Mouse (Mus musculus) hindbrain, postnatal 0 days (tissue): Measurements from ENCODE around the gene Igdcc4. TPM values are rescaled to one million over a fixed set of nuclear protein-coding genes. Genes with fewer than 3 reads are reported as not detected.

ENCODE experiments used
- ATAC-seq: fragments of 200-750 bp; cut with Nextera tagmentation; 2 replicates; pipeline ENCODE4 v1.8.0; 2017; ENCODE audit warnings: mild to moderate bottlenecking, moderate TSS enrichment, moderate library complexity
- DNase-seq: peaks from one replicate; pipeline ENCODE4 v3.0.0-alpha.2; 2015; ENCODE audit warnings: low spot score
- H3K27ac ChIP-seq: fragments of 300-500 bp; sonication (generic); 2 replicates; pipeline ENCODE4 v1.5.1; 2014; ENCODE audit warnings: mild to moderate bottlenecking
- H3K27me3 ChIP-seq: fragments of 300-500 bp; sonication (generic); 2 replicates; pipeline ENCODE4 v1.6.1; 2014; ENCODE audit warnings: low read length, mixed read lengths; ENCODE audit not compliant: insufficient read depth
- H3K36me3 ChIP-seq: fragments of 300-500 bp; sonication (generic); 2 replicates; pipeline ENCODE4 v1.6.1; 2014; ENCODE audit warnings: low read length, mixed read lengths; ENCODE audit not compliant: insufficient read depth
- H3K4me1 ChIP-seq: fragments of 300-500 bp; sonication (generic); 2 replicates; pipeline ENCODE4 v1.6.1; 2014; ENCODE audit warnings: antibody characterized with exemption, low read length, mixed read lengths; ENCODE audit not compliant: insufficient read depth
- H3K4me2 ChIP-seq: fragments of 300-500 bp; sonication (generic); 2 replicates; pipeline ENCODE4 v1.6.1; 2014; ENCODE audit warnings: low read depth, mild to moderate bottlenecking, low read length, moderate library complexity, mixed read lengths
- H3K4me3 ChIP-seq: fragments of 300-500 bp; sonication (generic); 2 replicates; pipeline ENCODE4 v1.5.1; 2014; ENCODE audit warnings: low read length
- H3K9ac ChIP-seq: fragments of 300-500 bp; sonication (generic); replicated peaks from 2 replicates; pipeline ENCODE4 v1.6.1; 2014; ENCODE audit warnings: mild to moderate bottlenecking, low read length, moderate library complexity, mixed read lengths
- H3K9me3 ChIP-seq: fragments of 300-500 bp; sonication (generic); 2 replicates; pipeline ENCODE4 v1.6.1; 2016; ENCODE audit warnings: low read length, mixed read lengths
- CTCF ChIP-seq: IDR thresholded peaks from 2 replicates; pipeline ENCODE4 v1.5.1; 2016; ENCODE audit warnings: antibody characterized with exemption, control low read depth, low read depth
- WGBS: fragments of 180-500 bp; shearing (Covaris S2); extraction: QIAGEN DNeasy Blood & Tissue Kit; methylation state at CpG from one replicate; pipeline ENCODE4 v1.1.7; 2014; 5-methylcytosine and 5-hydroxymethylcytosine counted together
- polyA plus RNA-seq: library from polyadenylated mRNA; unstranded; fragments of >200 nt; fragmentation: Nextera tagmentation; extraction: Ambion mirVana; gene quantifications from 2 replicates; pipeline ENCODE4 v1.2.1, GENCODE M21; 2015
- total RNA-seq: library from RNA; depleted of rRNA; stranded (reverse); fragments of >200 nt; gene quantifications from 2 replicates; pipeline ENCODE4 v1.2.3, GENCODE M21; 2014

The Igdcc4 gene
- total and polyA plus RNA-seq, 2 experiments from 2014 or later, result 12.2 to 56.8 TPM

DNA sequence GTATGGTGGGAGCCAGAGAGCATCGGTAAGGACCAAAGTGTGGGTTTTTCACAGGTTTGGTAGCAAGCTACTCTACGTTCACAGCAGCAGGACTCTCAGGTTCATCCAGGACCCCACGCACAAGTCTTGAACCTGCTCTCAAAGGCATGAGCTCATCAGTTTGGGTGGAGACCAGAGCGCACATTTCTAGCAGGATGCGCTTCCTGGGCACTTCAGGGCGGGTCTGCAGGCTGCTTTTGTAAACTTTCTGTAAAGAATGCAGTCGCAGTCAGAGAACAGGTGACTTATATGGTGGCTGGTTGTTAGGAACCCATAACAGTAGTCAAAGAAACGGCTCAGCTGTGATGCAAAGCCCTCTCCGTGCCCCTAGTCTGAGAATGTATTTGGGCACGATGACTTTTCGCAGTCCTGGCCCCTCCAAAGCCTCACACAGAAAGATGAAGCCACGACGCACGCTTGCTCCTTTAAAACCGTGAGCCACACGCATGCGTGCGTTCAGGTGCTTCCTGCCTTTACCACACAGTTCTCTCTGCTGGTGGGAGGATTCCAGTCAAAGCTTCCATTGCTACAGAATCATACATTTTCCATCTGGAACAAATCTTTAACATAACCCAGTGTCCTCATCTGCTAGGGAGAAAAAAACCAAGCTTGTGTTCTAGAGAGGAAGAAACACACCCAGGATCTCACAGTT lies 18.1 kb upstream of the Igdcc4 start:
- Histone ChIP-seq H3K36me3 (peaks cover 37% of the 10 kb centered on the region), H3K27me3 (no peaks in the 10 kb centered on the region), H3K4me3 (no peak overlapping the region), H3K27ac (no peak overlapping the region), H3K9ac (no peak overlapping the region), H3K9me3 (no peaks in the 10 kb centered on the region), H3K4me1 (no peaks in the 10 kb centered on the region), H3K4me2 (no peak overlapping the region)
- ATAC-seq (no peak), DNase-seq (no peak)
- WGBS, result 95% methylated on average over 18 of the region's 18 CpGs
- TF ChIP-seq CTCF, result no peak

- 87% methylated on average over 7 of the region's 7 CpGs for WGBS
- Histone ChIP-seq H3K9ac (no peak overlapping the region), H3K4me2 (no peak overlapping the region), H3K27me3 (no peaks in the 10 kb centered on the region), H3K4me1 (no peaks in the 10 kb centered on the region), H3K36me3 (peaks cover 27% of the 10 kb centered on the region; the same call in 1 of the 2 replicates), H3K27ac (no peak overlapping the region), H3K9me3 (no peaks in the 10 kb centered on the region), H3K4me3 (no peak overlapping the region)
- no peak for DNase-seq
- ATAC-seq, result no peak
- TF ChIP-seq CTCF, result no peak
These were observed 17.0 kb upstream of the Igdcc4 start for GRCm38 (mm10) chr9:65084198-65084807.

DNA sequence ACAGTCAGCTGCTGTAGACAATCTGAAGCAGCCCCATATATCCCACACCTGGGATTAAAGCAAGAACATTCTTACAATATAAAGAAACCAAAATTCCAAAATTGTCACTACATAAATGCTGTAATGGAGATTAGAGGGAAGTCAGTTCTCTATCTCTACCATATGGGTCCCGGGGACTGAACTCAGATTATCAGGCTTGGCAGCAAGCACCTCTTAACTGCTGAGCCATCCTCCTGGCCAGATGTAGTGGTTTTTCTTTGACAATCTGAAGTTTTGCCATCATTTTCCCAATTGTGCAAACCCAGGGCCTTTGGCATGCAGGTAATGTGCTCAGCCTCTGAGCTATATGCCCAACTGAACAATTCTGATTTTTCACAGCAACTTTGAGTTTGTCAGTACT lies 16.0 kb upstream of the Igdcc4 start:
- 87% methylated on average over 1 of the region's 1 CpGs for WGBS
- Histone ChIP-seq H3K27me3 (no peaks in the 10 kb centered on the region), H3K4me1 (no peaks in the 10 kb centered on the region), H3K9me3 (no peaks in the 10 kb centered on the region), H3K36me3 (peaks cover 24% of the 10 kb centered on the region; the same call in 1 of the 2 replicates), H3K4me3 (no peak overlapping the region), H3K9ac (no peak overlapping the region), H3K27ac (no peak overlapping the region), H3K4me2 (no peak overlapping the region)
- no peak for TF ChIP-seq CTCF
- DNase-seq (no peak), ATAC-seq (no peak)

DNA sequence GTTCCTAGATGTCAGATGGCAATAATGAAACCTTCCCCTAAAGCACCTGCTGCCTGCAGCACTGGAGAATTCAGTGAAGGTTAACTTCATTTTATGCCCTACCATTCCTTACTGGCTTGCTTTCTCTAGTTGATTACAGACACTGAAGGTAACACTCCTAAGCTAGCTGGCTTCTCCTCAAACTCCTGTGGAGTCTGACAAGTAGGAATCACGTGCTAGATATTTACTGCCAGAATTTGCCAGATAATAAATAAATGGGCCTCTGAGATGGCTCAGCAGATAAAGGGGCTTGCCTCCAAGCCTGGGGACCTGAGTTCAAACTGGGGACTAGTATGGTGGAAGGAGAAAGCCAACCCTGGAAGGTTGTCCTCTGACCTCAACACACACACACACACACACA lies 14.5 kb upstream of the Igdcc4 start:
- peak; percentile 23 for DNase-seq
- 53% methylated on average over 1 of the region's 1 CpGs for WGBS
- no peak overlapping the region for H3K4me3 ChIP-seq

GRCm38 (mm10) chr9:65087490-65087889 lies 13.8 kb upstream of the Igdcc4 start:
- TF ChIP-seq CTCF, result no peak
- ATAC-seq (no peak), DNase-seq (peak; percentile 68)
- no peak overlapping the region for H3K9ac ChIP-seq
- WGBS, result 42% methylated on average over 5 of the region's 5 CpGs
- no peak overlapping the region for H3K4me3 ChIP-seq
- no peak overlapping the region for H3K4me2 ChIP-seq
- no peaks in the 10 kb centered on the region for H3K9me3 ChIP-seq
- no peaks in the 10 kb centered on the region for H3K27me3 ChIP-seq
- H3K36me3 ChIP-seq, result peaks cover 6% of the 10 kb centered on the region; the same call in 1 of the 2 replicates
- no peak overlapping the region for H3K27ac ChIP-seq
- no peaks in the 10 kb centered on the region for H3K4me1 ChIP-seq

More for the DNA sequence above, 14.5 kb upstream of the Igdcc4 start:
- no peaks in the 10 kb centered on the region for H3K4me1 ChIP-seq
- no peaks in the 10 kb centered on the region for H3K9me3 ChIP-seq
- no peak overlapping the region for H3K4me2 ChIP-seq
- peaks cover 12% of the 10 kb centered on the region; the same call in 1 of the 2 replicates for H3K36me3 ChIP-seq
- H3K27ac ChIP-seq, result no peak overlapping the region
- no peak overlapping the region for H3K9ac ChIP-seq
- ATAC-seq, result no peak
- no peak for TF ChIP-seq CTCF
- no peaks in the 10 kb centered on the region for H3K27me3 ChIP-seq

DNA sequence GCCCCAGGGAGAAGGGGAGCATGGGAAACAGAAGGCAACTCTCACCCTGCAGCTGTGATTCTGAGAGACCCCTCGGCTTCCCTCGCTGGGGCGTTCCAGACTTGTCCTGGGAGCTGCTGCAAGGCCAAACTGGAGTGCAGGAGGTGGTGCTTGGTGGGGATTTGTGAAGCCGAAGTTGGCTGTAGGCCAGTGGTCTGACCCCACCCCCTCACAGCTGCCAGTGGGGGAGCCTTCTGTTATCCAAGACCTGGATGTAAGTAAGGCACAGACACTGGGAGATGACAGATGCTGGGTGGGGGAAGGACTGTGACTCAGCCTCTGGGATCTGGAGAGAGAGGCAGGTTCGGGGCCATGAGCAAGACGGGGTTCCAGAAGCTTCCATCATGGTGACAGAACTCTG lies 7.0 kb upstream of the Igdcc4 start:
- Histone ChIP-seq H3K27me3 (no peaks in the 10 kb centered on the region), H3K4me1 (no peaks in the 10 kb centered on the region), H3K9me3 (no peaks in the 10 kb centered on the region), H3K36me3 (no peaks in the 10 kb centered on the region), H3K4me3 (no peak overlapping the region), H3K4me2 (no peak overlapping the region), H3K27ac (no peak overlapping the region), H3K9ac (no peak overlapping the region)
- peak; percentile 78 for ATAC-seq
- WGBS, result 16% methylated on average over 6 of the region's 6 CpGs
- peak; percentile 70 for DNase-seq
- TF ChIP-seq CTCF, result no peak
